ENCODE assay signal across 8 mouse cellular contexts in genomic region chr6:116005959-116006288, GRCm38 (mm10). TPM values are rescaled to one million over a fixed set of nuclear protein-coding genes. Genes with fewer than 3 reads are reported as not detected.
DNase-seq lines count a peak whose midpoint lies in the region; ATAC-seq lines count a peak whose summit lies in the region.
"Had no signal": no experiment of that assay in that cellular context is flagged by ENCODE, and none has a peak within 500 bp of the region (broad histone marks: within the 10 kb centered on the region; RNA-seq: fewer than 3 reads in every experiment).

No protein-coding gene starts in this region.

- peaks cover 4% of the 10 kb centered on the region for H3K27me3 ChIP-seq in hindbrain, embryonic 12.5 days
- no peaks in the 10 kb centered on the region for H3K27me3 ChIP-seq in hindbrain, embryonic 11.5 days (ENCODE audit: control insufficient read depth, insufficient read depth, low read length)
- H3K27me3 ChIP-seq in limb, embryonic 10.5 days (ENCODE audit: low read depth, poor library complexity, severe bottlenecking) = no peaks in the 10 kb centered on the region

- no peaks in the 10 kb centered on the region for H3K36me3 ChIP-seq in hindbrain, embryonic 12.5 days
- H3K36me3 ChIP-seq in hindbrain, embryonic 11.5 days (ENCODE audit: control insufficient read depth, insufficient read depth, low read length) = no peaks in the 10 kb centered on the region
- no peaks in the 10 kb centered on the region for H3K36me3 ChIP-seq in limb, embryonic 10.5 days

- H3K4me3 ChIP-seq in hindbrain, embryonic 12.5 days = no peak overlapping the region
- no peak overlapping the region for H3K4me3 ChIP-seq in hindbrain, embryonic 11.5 days (ENCODE audit: low read depth, low read length)
- no peak overlapping the region for H3K4me3 ChIP-seq in limb, embryonic 10.5 days

- H3K4me1 ChIP-seq in hindbrain, embryonic 12.5 days = peaks cover 16% of the 10 kb centered on the region
- no peaks in the 10 kb centered on the region for H3K4me1 ChIP-seq in hindbrain, embryonic 11.5 days (replicated peaks; ENCODE audit: control insufficient read depth, insufficient read depth, low read length)
- H3K4me1 ChIP-seq in limb, embryonic 10.5 days = peaks cover 48% of the 10 kb centered on the region

- no peak overlapping the region for H3K9ac ChIP-seq in hindbrain, embryonic 12.5 days
- no peak overlapping the region for H3K9ac ChIP-seq in hindbrain, embryonic 11.5 days (ENCODE audit: low read depth, low read length)

- H3K4me2 ChIP-seq in hindbrain, embryonic 12.5 days (replicated peaks) = no peak overlapping the region
- H3K4me2 ChIP-seq in hindbrain, embryonic 11.5 days (replicated peaks; ENCODE audit: low read depth, low read length) = no peak overlapping the region

- no peak for ATAC-seq in hindbrain, embryonic 12.5 days (ENCODE audit: low FRiP score)
- ATAC-seq in hindbrain, embryonic 11.5 days (ENCODE audit: low FRiP score) = no peak

- H3K9me3 ChIP-seq in hindbrain, embryonic 12.5 days (replicated peaks) = no peaks in the 10 kb centered on the region
- no peaks in the 10 kb centered on the region for H3K9me3 ChIP-seq in hindbrain, embryonic 11.5 days (ENCODE audit: control insufficient read depth, low read length)
- no peaks in the 10 kb centered on the region for H3K9me3 ChIP-seq in limb, embryonic 10.5 days (replicated peaks)

- H3K27ac ChIP-seq in hindbrain, embryonic 12.5 days = peak overlapping the region; percentile 7; the same call in 1 of the 2 replicates
- H3K27ac ChIP-seq in hindbrain, embryonic 11.5 days (ENCODE audit: low read depth, low read length) = no peak overlapping the region
- H3K27ac ChIP-seq in limb, embryonic 10.5 days = peak overlapping the region; percentile 56; the same call in 1 of the 2 replicates

- no peak for DNase-seq in hindbrain, embryonic 11.5 days (ENCODE audit: low spot score)
- DNase-seq in ovary, postnatal 36 days (ENCODE audit: low spot score) = peak; percentile 4
- DNase-seq in ovary, postnatal 14 days (ENCODE audit: low spot score) = no peak
- DNase-seq in limb, embryonic 10.5 days (ENCODE audit: low spot score) = no peak
- no peak for DNase-seq in testis, postnatal 10 days (ENCODE audit: low spot score)
- DNase-seq in embryo, embryonic 10.5 days (ENCODE audit: low spot score) = no peak
- DNase-seq: layer of hippocampus, postnatal 36 days had no signal

- WGBS in hindbrain, embryonic 12.5 days = 85% methylated on average over 4 of the region's 4 CpGs
- 80% methylated on average over 4 of the region's 4 CpGs for WGBS in hindbrain, embryonic 11.5 days
- WGBS in limb, embryonic 10.5 days = 87% methylated on average over 4 of the region's 4 CpGs

RNA-seq across cellular contexts. Expression of gene Plxnd1, which starts 11.1 kb away (rescaled TPM):
- 21.9 and 24.5 TPM in 2 replicates for polyA plus RNA-seq in hindbrain, embryonic 12.5 days (2016; fragmentation: Nextera tagmentation; extraction: Ambion mirVana)
- 17.5 and 18.8 TPM in 2 replicates for polyA plus RNA-seq in hindbrain, embryonic 11.5 days (2014; fragmentation: Nextera tagmentation; extraction: Ambion mirVana)
- 27.9 and 30.9 TPM in 2 replicates for polyA plus RNA-seq in limb, embryonic 10.5 days (2016; fragmentation: Nextera tagmentation; extraction: Ambion mirVana)
